Mouse (Mus musculus) midbrain, embryonic 13.5 days (tissue): ENCODE data around the gene Gpr108. TPM values are rescaled to one million over a fixed set of nuclear protein-coding genes. Genes with fewer than 3 reads are reported as not detected.
A peak's percentile ranks its signal among the peaks of the same experiment; 100 is the strongest.

ENCODE experiments used
- ATAC-seq: fragments of 200-750 bp; cut with Nextera tagmentation; 2 replicates; pipeline ENCODE4 v1.8.0; 2017; ENCODE audit warnings: mild to moderate bottlenecking, moderate TSS enrichment, moderate library complexity
- H3K27ac ChIP-seq: fragments of 300-500 bp; sonication (generic); 2 replicates; pipeline ENCODE4 v1.5.1; 2015; ENCODE audit warnings: inconsistent platforms, mild to moderate bottlenecking, moderate library complexity
- H3K27me3 ChIP-seq: fragments of 300-500 bp; sonication (generic); 2 replicates; pipeline ENCODE4 v1.6.1; 2015; ENCODE audit warnings: mild to moderate bottlenecking, inconsistent platforms
- H3K36me3 ChIP-seq: fragments of 300-500 bp; sonication (generic); 2 replicates; pipeline ENCODE4 v1.6.1; 2015; ENCODE audit warnings: mild to moderate bottlenecking, inconsistent platforms
- H3K4me1 ChIP-seq: fragments of 300-500 bp; sonication (generic); replicated peaks from 2 replicates; pipeline ENCODE4 v1.6.1; 2015; ENCODE audit warnings: inconsistent platforms
- H3K4me2 ChIP-seq: fragments of 300-500 bp; sonication (generic); replicated peaks from 2 replicates; pipeline ENCODE4 v1.6.1; 2015; ENCODE audit warnings: moderate library complexity, mild to moderate bottlenecking, inconsistent platforms
- H3K4me3 ChIP-seq: fragments of 300-500 bp; sonication (generic); replicated peaks from 2 replicates; pipeline ENCODE4 v1.5.1; 2015; ENCODE audit warnings: mild to moderate bottlenecking, inconsistent platforms
- H3K9ac ChIP-seq: fragments of 300-500 bp; sonication (generic); replicated peaks from 2 replicates; pipeline ENCODE4 v1.6.1; 2015; ENCODE audit warnings: mild to moderate bottlenecking, inconsistent platforms
- H3K9me3 ChIP-seq: fragments of 300-500 bp; sonication (generic); 2 replicates; pipeline ENCODE4 v1.6.1; 2016; ENCODE audit warnings: mild to moderate bottlenecking, inconsistent platforms
- WGBS: fragments of 180-500 bp; shearing (Covaris S2); methylation state at CpG from one replicate; pipeline ENCODE4 v1.1.7; 2015; 5-methylcytosine and 5-hydroxymethylcytosine counted together
- polyA plus RNA-seq: library from polyadenylated mRNA; unstranded; fragments of >200 nt; fragmentation: Nextera tagmentation; extraction: Ambion mirVana; gene quantifications from 2 replicates; pipeline ENCODE4 v1.2.1, GENCODE M21; 2015

Gene Gpr108
- polyA plus RNA-seq, 1 experiment from 2014 or later: 20.6 TPM

DNA sequence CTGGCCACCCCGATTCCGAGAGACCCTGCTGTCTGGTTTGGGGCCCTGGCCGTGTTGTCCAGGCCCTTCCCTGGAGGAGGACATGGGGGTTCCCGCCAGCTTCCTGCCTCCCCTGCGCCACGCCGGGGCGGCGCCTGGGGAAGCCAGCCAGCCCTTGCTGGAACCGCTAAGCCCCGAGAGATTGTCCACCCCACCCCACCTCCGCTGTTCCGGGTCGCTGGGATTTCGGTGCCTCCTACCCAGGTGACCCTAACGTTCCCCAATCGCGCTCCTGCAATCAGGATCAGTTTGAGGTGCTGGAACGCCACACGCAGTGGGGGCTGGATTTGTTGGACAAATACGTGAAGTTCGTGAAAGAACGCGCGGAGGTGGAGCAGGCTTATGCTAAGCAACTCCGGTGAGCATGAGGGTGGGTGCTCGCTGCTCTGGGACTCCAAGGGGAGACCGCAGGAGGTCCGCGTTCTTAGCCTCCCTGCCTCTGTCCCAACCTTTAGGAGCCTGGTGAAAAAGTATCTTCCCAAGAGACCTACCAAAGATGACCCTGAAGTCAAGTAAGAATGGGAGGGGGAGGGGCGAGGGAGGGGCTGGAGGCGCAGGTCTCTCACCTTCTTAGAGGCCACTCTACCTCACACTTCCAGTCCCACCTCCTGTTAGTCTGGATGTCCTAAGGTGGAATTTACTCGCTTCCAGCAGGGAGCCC is 2.4 kb upstream of the Gpr108 start:
- peaks cover 35% of the 10 kb centered on the region for H3K4me1 ChIP-seq

DNA sequence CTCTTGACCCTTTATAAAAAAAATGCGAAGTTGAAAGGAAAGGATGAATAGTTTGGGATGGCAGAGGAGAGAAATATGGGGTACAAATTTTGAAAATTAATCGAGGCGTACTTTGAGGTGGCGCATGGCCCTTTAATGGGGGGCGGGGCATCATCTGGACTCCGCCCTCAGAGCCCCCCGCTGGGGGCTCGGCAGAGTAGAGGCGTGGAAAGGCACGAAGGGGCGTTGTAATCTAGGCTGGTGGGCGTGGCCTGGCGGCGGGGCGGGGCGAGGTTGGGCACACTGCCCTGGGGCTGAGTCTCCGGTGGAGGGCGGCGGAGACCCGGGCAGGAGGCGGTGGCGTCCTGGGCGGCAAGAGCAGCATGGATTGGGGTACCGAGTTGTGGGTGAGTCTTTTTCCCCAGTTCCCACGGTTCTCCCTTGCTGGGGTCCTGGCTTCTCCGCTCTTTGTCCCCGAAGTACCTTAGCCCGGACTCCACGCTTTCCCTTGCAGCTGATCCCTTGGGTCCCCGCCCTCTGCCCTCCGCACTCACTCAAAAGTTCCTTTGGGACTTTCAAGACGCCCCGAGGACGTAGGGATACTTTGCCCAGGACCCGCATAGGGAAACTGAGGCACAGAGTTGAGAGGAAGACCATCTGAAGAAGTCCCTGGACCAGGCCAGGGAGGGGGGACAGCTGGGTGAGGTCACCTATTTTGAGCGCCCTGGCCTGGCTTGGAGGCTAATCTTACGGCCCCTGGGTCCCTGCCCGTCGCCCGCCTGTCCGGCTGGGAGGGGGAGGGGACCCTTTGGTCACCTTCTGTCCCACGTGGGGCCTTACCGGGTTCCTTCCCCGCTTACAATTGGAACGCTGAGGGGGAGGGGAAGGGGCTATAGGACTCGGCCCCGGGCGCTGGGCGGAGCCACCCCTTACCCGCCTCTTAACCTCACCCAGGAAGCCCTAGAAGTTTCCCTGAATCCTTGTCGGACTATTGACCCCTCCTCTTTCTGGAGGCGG is 1.2 kb upstream of the Gpr108 start, which contains the start of gene Trip10:
Gene Trip10, plus strand, starts transcription at position 270 of the 996 bp plus-strand sequence.
- ATAC-seq: no peak

More for the DNA sequence above, 2.4 kb upstream of the Gpr108 start:
- whole genome bisulfite sequencing: 2% methylated on average over 33 of the region's 33 CpGs
- H3K27me3 ChIP-seq: no peaks in the 10 kb centered on the region
- peak overlapping the region; percentile 57 for H3K9ac ChIP-seq
- no peak for ATAC-seq
- H3K27ac ChIP-seq: no peak overlapping the region
- H3K4me3 ChIP-seq: peak overlapping the region; percentile 58
- H3K36me3 ChIP-seq: peaks cover 18% of the 10 kb centered on the region
- peak overlapping the region; percentile 90 for H3K4me2 ChIP-seq
- no peaks in the 10 kb centered on the region for H3K9me3 ChIP-seq

DNA sequence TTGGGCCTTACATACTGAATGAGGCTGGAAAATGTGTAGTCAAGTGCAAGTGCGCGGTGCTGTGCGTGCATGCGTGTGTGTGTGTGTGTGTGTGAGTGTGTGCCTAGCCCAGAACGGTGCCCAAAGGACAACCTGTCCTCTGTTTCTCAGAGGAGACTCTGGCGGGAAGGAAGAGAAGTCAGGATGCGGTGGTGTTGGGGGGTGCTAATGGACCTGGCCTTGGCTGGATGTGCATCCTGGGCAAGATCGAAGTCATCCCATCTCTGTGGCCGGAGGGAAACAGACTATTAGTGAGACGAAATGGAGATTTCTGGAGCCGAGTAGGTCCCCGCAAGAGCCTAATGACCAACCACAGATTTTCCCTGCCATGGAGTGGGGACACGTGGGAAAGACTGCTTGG is 525 bp upstream of the Gpr108 start:
- H3K4me1 ChIP-seq: peaks cover 35% of the 10 kb centered on the region
- H3K4me2 ChIP-seq: peak overlapping the region; percentile 90
- H3K9ac ChIP-seq: peak overlapping the region; percentile 44
- no peaks in the 10 kb centered on the region for H3K27me3 ChIP-seq
- WGBS: 8% methylated on average over 13 of the region's 13 CpGs
- no peaks in the 10 kb centered on the region for H3K9me3 ChIP-seq
- peak overlapping the region; percentile 78 for H3K27ac ChIP-seq
- peaks cover 7% of the 10 kb centered on the region; the same call in 1 of the 2 replicates for H3K36me3 ChIP-seq
- H3K4me3 ChIP-seq: peak overlapping the region; percentile 58
- ATAC-seq: no peak

More for the DNA sequence above, 1.2 kb upstream of the Gpr108 start, which contains the start of gene Trip10:
- Histone ChIP-seq H3K4me2 (peak within 1 kb of the TSS; percentile 90), H3K27ac (peak within 1 kb of the TSS; percentile 78), H3K4me1 (peaks cover 35% of the 10 kb centered on the region), H3K9me3 (no peaks in the 10 kb centered on the region), H3K27me3 (no peaks in the 10 kb centered on the region), H3K36me3 (peaks cover 7% of the 10 kb centered on the region), H3K9ac (peak within 1 kb of the TSS; percentile 57), H3K4me3 (peak within 1 kb of the TSS; percentile 58)
- WGBS: under 1% methylated on average over 52 of the region's 52 CpGs

DNA sequence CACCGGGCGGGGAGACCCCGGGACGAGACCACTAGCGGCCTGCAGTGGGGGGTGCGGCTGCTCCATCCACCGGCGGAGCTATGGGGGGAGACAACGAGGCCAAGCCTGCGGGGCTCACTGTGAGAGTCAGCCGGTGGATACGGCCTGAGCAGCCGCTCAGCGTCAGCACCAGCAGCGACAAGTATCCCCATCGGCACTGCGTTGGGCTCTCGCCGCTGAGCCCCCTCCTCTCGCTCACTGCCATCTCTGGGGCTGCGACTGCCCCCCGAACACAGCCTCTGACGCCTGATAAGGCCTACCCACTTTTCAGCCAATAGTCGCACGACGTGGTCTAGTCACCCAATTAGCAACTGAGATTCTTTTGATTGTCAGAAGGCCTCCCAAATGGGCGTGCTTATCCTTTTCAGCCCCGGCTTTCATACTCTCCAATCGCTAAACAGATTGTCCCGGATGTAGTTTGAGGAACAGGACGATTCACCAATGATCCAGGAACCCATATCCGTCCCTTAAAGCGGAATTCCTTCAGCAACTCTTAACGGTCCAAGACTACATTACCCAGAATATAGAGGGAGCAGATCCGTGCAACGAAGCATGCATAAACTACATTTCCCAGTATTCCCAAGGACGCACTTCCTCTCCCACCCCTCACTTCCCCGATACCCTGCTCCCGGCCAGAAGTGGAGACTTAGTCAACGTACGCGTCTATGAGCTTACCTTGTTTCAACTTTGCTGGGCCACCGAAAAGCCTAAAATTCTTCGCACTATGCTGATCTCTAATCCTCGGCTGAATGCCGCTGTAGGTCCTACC is 649 bp downstream of the Gpr108 start:
- Histone ChIP-seq H3K4me2 (peak overlapping the region; percentile 90), H3K27ac (peak overlapping the region; percentile 95), H3K9ac (peak overlapping the region; percentile 73), H3K36me3 (peaks cover 12% of the 10 kb centered on the region), H3K27me3 (no peaks in the 10 kb centered on the region), H3K4me3 (peak overlapping the region; percentile 58), H3K9me3 (no peaks in the 10 kb centered on the region), H3K4me1 (peaks cover 35% of the 10 kb centered on the region)
- ATAC-seq: peak; percentile 95
- WGBS: under 1% methylated on average over 46 of the region's 46 CpGs

DNA sequence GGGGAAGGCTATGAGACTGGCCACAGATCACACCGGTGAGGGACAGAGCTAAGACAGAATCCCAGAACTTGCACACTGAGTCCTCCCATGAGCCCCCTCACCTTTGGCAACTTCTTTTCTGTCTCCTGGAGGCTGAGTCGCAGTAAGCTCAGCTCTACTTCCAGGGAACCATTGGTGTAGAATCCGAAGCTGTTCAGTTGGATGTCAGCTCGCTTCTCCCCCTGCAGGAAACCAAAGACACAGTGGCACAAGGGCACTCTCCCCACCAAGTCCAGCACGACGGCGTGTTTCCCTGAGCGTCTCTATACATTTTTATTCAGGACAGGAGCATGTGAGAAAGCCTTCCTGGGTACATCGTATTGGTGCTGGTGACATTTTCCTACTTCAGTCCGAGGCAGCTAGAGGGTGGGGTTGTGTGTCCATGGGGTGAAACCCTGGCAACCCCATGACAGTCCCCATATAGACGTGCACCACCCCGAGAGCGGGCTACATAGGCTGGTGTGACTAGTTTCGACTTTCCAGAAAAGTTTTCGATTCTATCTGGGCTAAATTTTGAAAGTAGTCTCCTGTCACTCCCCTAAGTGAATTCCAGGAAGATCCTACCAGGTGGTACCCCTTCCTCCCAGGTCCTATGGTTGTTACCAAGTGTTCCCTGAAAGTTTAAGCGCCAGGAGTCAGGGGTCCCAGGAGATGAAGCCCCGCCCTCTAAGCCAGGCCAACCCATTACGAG is 1.4 kb downstream of the Gpr108 start:
- 4% methylated on average over 18 of the region's 18 CpGs for WGBS
- peak; percentile 3 for ATAC-seq
- Histone ChIP-seq H3K9me3 (no peaks in the 10 kb centered on the region), H3K9ac (peak overlapping the region; percentile 73), H3K4me2 (peak overlapping the region; percentile 70), H3K27me3 (no peaks in the 10 kb centered on the region), H3K27ac (peak overlapping the region; percentile 95), H3K4me1 (peaks cover 35% of the 10 kb centered on the region), H3K4me3 (peak overlapping the region; percentile 52), H3K36me3 (peaks cover 18% of the 10 kb centered on the region)

DNA sequence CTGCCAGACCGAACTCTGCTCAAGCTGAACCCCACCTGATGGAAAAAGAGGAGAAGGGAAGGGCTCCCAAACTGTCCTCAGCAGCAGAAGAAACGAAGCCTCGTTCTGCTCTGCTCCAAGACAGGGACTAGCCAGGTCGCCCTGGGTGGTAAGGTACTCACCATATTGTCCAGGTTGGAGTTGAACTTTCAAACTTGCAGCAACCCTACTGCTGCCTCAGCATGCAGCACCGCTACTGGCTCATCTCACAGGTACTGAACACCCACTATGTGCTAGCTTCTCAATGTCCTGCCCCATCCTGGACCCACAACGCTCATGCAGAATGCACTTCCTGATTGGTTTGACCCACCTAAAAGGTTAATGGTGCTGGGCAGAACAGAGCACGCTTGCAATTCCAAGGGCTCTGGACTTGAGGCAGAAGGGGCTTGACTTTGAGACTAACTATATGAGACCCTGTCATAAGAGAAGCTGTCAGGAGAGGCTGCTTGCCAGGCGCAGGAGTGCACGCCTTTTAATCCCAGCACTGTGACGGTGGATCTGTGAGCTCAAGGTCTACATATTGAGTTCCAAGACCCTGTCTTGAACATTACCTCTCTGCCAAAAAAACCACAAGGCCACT is 2.8 kb downstream of the Gpr108 start:
- 91% methylated on average over 10 of the region's 10 CpGs for WGBS
- Histone ChIP-seq H3K27me3 (no peaks in the 10 kb centered on the region), H3K9ac (no peak overlapping the region), H3K27ac (no peak overlapping the region), H3K4me1 (peaks cover 31% of the 10 kb centered on the region), H3K4me3 (no peak overlapping the region), H3K4me2 (no peak overlapping the region), H3K9me3 (no peaks in the 10 kb centered on the region), H3K36me3 (peaks cover 23% of the 10 kb centered on the region)
- no peak for ATAC-seq

DNA sequence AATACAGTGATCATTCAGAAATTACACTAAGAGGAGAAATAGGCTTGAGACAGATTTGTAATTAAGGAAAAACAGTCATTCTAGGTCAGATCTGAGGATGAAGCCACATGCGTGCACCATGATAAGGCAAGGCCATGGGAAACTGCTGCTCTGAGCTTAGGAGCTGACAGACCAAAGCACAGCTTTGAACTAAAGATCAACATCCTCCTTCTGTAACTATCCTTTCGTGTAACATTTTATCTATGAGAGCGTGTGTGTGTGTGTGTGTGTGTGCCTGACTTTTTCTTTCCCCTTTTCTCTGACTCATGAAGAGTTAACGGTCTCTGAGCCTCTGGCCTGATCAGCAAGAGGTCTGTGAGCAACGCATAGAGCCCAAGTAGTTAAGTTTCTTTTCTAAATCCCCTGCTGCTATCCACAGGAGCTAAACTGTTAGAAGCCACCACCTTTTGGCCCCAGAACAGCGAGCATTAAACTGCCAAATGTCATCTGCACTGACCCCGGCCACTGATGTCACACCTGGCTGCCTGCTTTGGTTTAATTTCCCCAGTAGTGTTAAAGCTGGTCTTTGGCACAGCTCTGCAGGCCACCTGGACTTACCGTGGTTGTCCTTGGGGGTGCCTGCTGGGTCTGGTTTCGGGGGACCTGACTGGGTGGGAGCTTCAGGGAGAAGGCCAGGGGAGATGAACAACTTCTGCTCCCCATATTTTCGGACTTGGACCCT is 4.4 kb downstream of the Gpr108 start:
- Histone ChIP-seq H3K36me3 (peaks cover 23% of the 10 kb centered on the region), H3K27me3 (no peaks in the 10 kb centered on the region), H3K4me3 (no peak overlapping the region), H3K9me3 (no peaks in the 10 kb centered on the region), H3K27ac (no peak overlapping the region), H3K4me1 (peaks cover 17% of the 10 kb centered on the region), H3K4me2 (no peak overlapping the region), H3K9ac (no peak overlapping the region)
- WGBS: 82% methylated on average over 10 of the region's 10 CpGs
- ATAC-seq: no peak

DNA sequence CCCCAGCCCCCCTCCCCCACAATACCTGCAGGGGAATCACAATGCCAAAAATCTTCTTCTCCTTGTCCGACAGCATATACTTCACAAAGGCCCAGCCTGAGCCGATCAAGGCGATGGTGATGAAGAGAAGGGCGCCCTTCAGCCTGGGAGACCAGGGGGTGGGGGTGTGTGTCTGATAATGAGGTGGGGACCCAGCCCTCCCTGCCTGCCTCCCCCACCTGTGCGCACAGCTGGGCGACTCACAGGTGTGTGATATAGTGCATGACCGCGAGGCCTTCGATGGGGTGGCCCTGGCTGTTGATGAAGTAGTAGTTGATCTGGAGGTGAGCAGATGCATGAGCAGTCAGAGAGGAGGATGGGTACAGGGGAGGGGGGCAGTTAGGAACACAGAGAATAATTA is 11.1 kb downstream of the Gpr108 start:
- H3K4me3 ChIP-seq: no peak overlapping the region
- H3K4me1 ChIP-seq: 0 out of 2 replicates have a peak, but pooled peaks cover 3% of the 10 kb centered on the region
- H3K9me3 ChIP-seq: no peaks in the 10 kb centered on the region
- H3K36me3 ChIP-seq: peaks cover 46% of the 10 kb centered on the region
- H3K9ac ChIP-seq: no peak overlapping the region
- H3K27me3 ChIP-seq: no peaks in the 10 kb centered on the region
- WGBS: 95% methylated on average over 9 of the region's 9 CpGs
- no peak overlapping the region for H3K4me2 ChIP-seq
- ATAC-seq: peak; percentile 21; the same call in 1 of the 2 replicates
- no peak overlapping the region for H3K27ac ChIP-seq

DNA sequence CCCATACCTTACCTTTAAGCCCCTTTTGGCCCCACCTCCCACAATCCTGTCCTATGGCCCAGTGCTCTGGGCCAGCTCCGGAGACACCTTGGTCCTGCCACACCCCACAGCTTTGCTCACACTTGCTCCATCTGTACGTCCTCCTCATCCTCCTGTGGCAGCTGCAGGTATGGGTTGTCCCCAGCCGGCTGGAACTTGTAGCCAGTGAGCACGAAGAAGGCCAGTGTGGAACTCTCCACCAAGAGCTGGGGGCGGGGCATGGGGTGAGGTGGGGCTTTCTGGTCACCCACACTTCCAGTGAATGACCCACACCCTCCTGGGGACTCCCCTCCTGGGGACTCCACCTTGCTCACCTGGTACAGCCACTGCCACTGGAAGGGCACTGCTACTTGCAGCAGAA is 12.4 kb downstream of the Gpr108 start:
- no peaks in the 10 kb centered on the region for H3K9me3 ChIP-seq
- 92% methylated on average over 5 of the region's 5 CpGs for WGBS
- H3K4me3 ChIP-seq: no peak overlapping the region
- ATAC-seq: 0 out of 2 replicates have a peak, but pooled peaks have one; percentile 15
- H3K36me3 ChIP-seq: peaks cover 38% of the 10 kb centered on the region
- no peaks in the 10 kb centered on the region for H3K27me3 ChIP-seq
- no peak overlapping the region for H3K4me2 ChIP-seq
- H3K9ac ChIP-seq: no peak overlapping the region
- 0 out of 2 replicates have a peak, but pooled peaks cover 3% of the 10 kb centered on the region for H3K4me1 ChIP-seq
- H3K27ac ChIP-seq: no peak overlapping the region

DNA sequence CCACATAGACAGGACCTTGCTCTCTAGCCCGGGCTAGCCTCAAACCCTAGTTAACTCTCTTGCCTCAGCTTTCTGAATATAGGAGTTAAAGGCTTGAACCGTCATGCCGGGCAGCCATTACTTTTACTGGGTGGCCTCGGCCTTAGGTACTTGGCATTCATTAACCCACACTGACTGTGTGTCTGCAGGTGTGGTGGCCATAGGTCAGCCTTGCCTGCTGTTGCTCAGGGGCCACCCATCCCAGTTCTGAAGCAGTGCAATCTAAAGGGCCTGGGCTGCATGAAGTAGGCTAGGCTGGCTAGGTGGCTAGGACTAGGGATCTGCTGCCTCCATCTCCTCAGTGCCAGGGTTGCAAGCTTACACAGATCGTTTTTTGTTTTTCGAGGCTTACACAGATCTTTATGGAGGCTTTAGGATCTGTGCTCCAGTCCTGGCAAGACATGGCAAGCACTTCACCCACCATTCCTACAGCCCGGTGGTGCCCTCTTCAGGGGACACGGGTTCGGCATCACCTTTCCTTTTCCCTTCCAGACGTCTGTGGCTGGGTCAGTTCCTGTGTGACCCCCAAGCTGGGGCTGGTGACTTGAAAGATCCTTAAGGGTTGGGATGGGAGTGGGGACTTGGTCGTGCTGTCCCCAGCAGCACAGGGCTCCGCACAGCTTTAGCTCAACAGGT is 13.9 kb downstream of the Gpr108 start:
- no peak for ATAC-seq
- H3K4me1 ChIP-seq: 0 out of 2 replicates have a peak, but pooled peaks cover 3% of the 10 kb centered on the region
- H3K27ac ChIP-seq: no peak overlapping the region
- H3K4me3 ChIP-seq: no peak overlapping the region
- H3K36me3 ChIP-seq: peaks cover 38% of the 10 kb centered on the region
- H3K9ac ChIP-seq: no peak overlapping the region
- 85% methylated on average over 12 of the region's 12 CpGs for WGBS
- H3K4me2 ChIP-seq: no peak overlapping the region
- H3K9me3 ChIP-seq: no peaks in the 10 kb centered on the region
- no peaks in the 10 kb centered on the region for H3K27me3 ChIP-seq
